Mouse (Mus musculus) bone marrow macrophage, adult 2 months (primary cell): ENCODE results near the gene Tcp11l2.

Source experiments
- CTCF ChIP-seq: IDR thresholded peaks from 2 replicates; pipeline ENCODE4 v1.5.1; 2012; ENCODE audit warnings: low read depth, mild to moderate bottlenecking, low read length, moderate library complexity
- POLR2A ChIP-seq: IDR thresholded peaks from 2 replicates; pipeline ENCODE4 v1.6.1; 2012; ENCODE audit warnings: mild to moderate bottlenecking, low read depth, low read length, borderline replicate concordance

DNA sequence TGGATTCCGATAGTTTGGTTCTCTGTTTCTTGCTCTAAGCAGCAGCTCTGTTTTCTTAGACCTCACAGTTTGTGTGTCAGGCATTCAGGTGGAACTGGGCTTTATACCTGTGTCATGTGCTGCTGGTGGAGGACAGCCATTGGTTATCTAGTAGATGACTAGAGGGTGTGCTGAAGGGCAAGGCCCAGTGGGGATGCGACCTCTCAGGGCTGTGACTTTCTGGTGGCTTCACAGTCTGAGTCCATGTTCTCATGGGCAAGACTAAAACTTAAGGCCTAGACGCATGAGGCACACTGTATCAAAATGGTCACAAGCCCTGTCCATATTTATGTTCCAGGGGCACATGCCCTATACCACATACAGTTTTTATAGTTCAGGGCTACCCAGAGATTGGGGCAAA is 82.9 kb downstream of the Tcp11l2 start:
- no peak for TF ChIP-seq POLR2A
- TF ChIP-seq CTCF = no peak
